Mouse (Mus musculus): ENCODE measurements around the gene Cd68. TPM values are rescaled to one million over a fixed set of nuclear protein-coding genes. Genes with fewer than 3 reads are reported as not detected.

The Cd68 gene
- total RNA-seq, 2 experiments from 2014 or later = 11.9 to 13.5 TPM

GRCm38 (mm10) chr11:69695046-69695360 is 29.1 kb upstream of the Cd68 start:
- DNase-seq = no peak

DNA sequence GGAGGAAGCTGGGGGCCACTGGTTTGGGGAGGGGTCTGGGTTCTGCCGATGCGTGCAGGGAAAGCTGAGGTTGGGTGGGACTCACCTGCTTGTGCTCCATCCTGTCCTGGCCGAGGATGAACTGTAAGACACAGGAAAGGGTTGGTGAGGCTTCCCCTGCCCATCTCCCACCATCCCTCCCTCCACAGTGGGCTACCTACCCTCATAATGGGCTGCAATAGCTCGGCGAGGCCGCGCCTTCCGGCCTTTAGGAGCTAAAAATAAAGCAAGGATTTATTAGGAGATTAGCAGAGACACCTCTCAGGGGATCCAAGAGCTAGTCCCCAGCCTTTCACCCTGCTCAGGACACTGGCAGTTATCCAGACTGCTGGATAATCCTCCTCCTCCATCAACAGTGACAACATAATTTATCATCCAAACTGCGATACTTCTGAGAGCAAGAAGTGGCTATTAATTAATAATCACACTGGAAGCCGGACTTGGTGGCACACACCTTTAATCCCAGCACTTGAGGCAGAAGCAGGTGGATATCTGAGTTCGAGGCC is 27.5 kb upstream of the Cd68 start:
- DNase-seq = no peak

DNA sequence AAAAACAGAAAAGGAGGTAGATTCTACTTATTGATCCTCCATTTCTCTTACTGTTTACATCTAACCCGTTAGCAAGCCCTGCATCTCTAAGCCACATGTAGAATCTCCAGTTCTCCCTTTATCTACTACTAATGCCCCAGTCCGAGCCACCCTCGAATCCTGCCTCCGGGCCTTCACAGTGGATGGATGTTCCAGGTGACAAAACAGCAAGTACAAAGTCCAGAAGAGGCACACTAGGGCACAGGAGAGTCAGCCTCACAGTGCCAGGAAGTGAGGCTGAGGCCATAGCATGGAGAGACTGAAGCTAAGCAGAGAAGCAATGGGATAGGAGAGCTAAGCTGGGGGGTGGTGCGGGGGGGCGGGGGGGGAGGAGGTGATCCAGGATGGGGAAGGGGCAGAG is 26.9 kb upstream of the Cd68 start:
- DNase-seq = no peak

- no peak for DNase-seq
Measured at GRCm38 (mm10) chr11:69692196-69692811, 26.4 kb upstream of the Cd68 start.

- DNase-seq = no peak
Measured at GRCm38 (mm10) chr11:69689891-69690290, 23.9 kb upstream of the Cd68 start.

DNA sequence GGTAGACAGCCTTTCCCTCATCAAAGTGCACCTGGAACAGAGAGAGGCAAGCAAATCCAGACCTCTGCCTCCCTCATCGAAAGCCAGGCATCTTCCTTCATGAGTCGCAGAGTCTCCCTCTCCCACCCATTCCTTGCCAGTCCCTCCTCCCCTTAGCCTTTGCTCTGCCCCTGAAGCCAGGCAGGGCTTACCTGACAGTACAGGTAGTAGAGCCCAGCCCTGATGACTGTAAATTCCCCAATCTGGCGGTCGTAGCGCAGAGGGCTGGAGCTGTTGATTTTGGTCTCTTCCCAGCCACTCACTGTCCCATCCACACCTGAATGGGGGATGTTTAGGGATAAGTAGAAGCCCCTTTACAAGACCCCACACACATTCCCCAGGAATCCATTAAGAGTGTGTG is 21.1 kb upstream of the Cd68 start:
- DNase-seq = no peak

DNA sequence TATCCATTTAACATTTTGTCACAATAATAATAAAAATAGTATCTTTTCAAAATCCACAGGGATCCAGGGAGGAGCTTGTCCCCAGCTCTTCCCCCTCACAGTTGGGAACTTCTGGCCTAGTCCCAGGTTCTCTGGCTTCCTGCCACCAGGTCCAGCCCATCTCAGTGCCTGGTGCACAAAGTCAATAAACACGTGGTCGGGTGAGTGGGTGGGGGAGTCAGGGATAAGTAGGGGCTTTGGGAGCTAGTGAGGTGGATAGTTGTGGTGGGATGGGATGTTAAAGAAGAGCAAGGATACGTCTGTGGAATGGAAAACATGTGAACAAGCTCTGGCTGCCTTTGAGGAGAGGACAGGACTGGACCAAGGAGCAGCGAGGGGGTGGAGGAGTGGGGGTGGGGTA is 20.4 kb upstream of the Cd68 start:
- peak in 1 of 2 experiments; percentile 56 for DNase-seq

DNA sequence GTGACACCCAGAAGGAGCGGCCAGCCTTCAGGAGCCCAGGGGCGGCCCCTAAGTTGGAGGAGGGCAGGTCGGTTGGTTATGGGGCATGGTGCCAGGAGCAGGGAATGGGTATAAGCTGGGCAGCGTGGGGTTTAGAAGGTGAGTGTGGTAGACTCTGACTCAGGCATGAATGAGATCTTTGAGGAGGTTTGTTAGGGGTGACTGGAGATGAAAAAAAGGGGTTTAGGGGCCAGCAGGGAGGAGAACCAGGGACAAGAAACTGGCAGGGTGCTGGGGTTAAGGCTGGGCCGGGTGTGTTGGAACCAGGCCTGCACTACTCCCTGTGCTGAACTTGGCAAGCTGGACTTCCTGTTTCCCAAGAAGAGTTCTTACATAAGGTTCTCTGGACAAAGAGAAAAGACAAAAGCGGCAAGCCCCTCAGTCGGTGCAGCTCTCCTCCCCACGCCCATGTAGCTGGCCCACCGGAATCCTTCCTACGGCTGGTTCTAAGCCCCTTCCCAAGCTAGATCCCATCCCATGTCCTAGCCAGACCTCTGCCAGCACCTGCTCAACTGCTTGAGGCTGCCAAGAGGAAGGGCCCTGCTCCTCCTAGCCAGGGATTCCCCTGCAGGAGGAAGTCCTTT is 19.7 kb upstream of the Cd68 start, which contains the start of gene Tnfsf13:
Gene Tnfsf13 (minus strand): TSS at position 259 of the 623 bp plus-strand sequence.
- peak in 1 of 2 experiments; percentile 50 for DNase-seq

- no peak for DNase-seq
Measured at GRCm38 (mm10) chr11:69684936-69685335, 19.0 kb upstream of the Cd68 start.

- DNase-seq = no peak
Measured at GRCm38 (mm10) chr11:69684128-69684745, 18.3 kb upstream of the Cd68 start.

GRCm38 (mm10) chr11:69683576-69683975 is 17.6 kb upstream of the Cd68 start:
- no peak for DNase-seq

DNA sequence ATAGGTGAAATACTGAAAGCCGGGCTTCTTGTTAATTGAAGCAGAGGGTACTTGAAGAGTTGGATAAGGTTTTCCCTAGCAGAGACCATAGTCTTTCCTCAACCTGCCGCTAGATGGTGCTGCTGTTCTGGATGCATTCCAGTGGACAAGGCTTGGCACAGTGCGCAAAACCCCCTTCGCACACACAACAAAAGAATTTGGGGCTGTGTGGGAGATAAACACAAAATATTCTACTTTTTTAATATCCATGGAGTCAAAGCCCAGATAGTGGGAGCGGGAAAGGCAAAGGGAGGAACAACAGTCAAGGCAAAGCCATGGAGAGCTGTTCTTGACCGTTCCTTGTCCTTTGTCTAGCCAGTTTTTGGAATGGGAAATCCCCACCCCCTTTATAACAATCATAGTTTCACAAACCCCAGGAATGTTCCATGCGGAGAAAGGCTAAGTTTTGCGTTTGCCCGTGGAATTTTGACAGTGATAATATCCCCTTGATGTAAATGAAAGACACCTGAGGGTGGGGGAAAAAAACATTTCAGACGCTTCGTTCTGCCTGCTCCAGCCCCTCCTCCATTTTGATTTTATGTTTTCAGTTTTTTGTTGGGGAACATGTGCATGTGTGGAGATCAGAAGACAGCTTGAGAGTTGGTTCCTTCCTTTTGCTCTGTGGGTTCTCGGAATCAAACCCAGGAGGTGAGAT is 17.0 kb upstream of the Cd68 start:
- peak; percentile 85 to 90 for DNase-seq

DNA sequence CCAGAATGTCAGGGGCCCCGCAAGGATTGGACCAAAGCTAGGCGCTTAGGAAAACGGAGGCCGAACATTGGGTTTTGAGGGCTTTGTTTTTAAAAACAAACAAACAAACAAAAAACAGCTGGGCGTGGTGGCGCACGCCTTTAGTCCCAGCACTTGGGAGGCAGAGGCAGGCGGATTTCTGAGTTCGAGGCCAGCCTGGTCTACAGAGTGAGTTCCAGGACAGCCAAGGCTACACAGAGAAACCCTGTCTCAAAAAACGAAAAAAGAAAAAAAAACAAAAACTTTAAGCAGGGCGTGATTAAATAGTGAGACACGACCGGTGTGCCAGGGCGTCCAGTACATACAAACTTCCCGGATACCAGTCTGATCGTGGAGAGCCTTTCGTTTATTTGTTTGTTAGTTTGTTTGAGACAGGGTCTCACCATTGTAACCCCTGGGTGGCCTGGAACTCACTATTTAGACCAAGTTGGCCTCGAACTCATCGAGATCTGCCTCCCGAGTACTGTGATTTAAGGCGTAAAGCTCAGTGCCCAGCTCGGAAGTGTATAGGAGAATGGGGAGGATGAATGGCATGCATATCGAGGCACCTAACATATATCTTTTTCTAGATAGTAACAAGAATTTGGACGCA is 16.4 kb upstream of the Cd68 start:
- DNase-seq = no peak

GRCm38 (mm10) chr11:69681314-69682208 is 15.6 kb upstream of the Cd68 start, which contains the start of gene Senp3:
Gene Senp3, minus strand, starts transcription at chr11:69682084.
- DNase-seq = peak; percentile 97 to 98

DNA sequence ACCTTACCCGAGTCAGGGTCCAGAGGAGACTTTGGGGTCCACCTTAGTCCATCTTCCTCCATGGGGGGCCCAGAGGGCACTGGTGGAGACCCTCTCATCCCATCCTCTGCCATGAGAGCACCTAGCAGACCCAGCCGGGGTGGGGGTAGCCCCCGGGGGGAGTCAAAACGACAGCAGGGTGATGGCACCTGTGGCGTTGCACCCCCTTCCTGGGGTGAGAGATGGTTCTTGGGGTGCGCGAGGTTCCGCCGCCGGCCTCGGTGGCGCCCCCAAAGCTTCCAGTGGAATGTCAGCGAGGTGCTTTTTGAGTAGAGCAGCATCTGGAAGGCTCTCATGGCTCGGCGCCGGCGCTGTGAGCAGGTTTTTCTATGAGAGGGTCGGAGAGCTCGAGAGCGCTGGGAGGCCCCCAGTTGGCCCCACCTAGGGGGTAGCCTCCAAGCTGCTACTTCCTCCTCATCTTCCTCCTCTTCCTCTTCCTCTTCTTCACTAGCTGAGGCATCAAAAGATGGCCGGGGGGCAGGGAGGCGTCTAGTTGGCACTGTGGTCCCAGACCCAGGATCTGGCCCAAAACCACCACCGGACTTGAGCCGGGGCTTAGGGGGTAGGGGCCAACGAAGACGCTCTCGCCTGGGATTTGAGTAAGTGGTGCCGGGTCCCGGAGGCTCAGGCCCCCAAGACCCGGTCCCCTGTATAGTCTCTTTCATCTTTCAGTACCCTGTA is 14.3 kb upstream of the Cd68 start:
- DNase-seq = no peak

DNA sequence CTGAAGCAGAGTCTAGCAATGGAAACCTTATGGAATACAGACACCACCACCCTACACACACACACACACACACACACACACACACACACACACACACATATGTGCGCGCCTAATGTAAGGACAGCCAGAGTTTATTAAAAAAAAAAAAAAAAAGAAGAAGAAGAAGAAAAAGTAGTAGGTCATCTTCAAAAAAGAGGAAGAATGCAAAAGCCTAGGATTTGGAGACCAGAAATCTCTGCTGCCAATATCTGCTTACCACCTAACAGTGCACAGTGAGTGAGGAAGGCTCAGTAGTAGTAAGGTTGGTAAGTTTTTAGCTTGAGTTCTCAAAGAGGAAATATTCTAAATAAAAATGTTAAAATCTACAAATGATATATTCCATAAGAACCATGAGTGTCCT is 13.2 kb upstream of the Cd68 start:
- no peak for DNase-seq

DNA sequence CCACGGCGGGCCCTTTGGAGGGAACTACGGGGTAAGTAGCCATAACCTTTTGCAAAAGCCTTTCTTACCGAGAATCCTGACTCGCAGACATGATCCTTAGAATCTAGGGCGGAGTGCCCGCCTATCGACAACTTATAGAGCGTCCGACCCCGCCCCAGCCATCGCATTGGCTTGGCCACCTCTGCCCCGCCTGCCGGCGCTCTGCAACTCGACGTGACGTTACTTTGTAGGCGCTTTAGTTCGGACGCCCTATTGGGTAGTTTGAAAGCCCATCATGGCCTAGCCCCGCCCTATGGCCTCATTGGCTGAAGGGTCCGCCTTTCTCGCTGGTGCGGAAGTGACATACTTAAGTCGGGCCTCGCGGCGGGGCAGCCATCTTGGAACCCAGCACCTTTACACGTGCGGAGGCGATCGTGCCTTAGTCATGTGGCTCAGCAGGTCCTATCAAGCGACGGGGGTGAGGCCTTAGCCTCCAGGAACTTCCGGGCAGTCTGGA is 6.3 kb upstream of the Cd68 start, which contains the start of gene Eif4a1:
Gene Eif4a1 (minus strand): TSS at position 213 of the 496 bp plus-strand sequence.
- DNase-seq = peak; percentile 100

DNA sequence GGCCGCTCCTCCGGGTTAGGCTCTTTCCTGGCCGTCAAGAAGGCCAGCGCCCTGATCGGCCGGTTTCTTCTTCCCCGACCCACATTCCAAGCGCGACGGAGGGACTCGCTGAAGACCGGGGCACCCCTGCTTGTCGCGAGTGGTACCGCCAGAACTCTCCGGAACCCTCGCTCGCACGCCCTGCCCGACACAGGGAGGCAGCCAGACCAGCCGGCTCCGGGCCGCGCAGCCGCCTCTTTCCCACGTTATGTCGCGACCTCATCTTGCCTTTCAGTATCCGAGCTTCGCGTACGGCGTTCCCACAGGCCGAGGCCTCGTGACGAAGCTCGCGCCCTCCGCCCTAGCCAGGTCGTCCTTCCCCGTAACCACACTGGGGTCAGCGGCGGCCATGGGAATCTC is 5.8 kb upstream of the Cd68 start:
- no peak for DNase-seq

GRCm38 (mm10) chr11:69670786-69671725 is 5.1 kb upstream of the Cd68 start:
- peak; percentile 90 to 92 for DNase-seq

Data from layer of hippocampus, postnatal 36 days (tissue).